Mouse (Mus musculus): ENCODE data around the gene Glycam1.

The Glycam1 gene

GRCm38 (mm10) chr15:103523156-103523555, 41.7 kb downstream of the Glycam1 start:
- in situ Hi-C loops (cut with MboI; ENCODE audit: low pct_unique_long_range_greater_than_20kb in 1 of 2, low sequenced_read_pairs in 2 of 2, unreplicated experiment in 1 of 2): no loop called here

- in situ Hi-C loops (cut with MboI; ENCODE audit: low pct_unique_long_range_greater_than_20kb in 1 of 2, low sequenced_read_pairs in 2 of 2, unreplicated experiment in 1 of 2): no loop called here
Measured at GRCm38 (mm10) chr15:103522458-103523099, 42.3 kb downstream of the Glycam1 start.

GRCm38 (mm10) chr15:103519386-103520378, 45.2 kb downstream of the Glycam1 start:
- in situ Hi-C loops (cut with MboI; ENCODE audit: low pct_unique_long_range_greater_than_20kb in 1 of 2, low sequenced_read_pairs in 2 of 2, unreplicated experiment in 1 of 2): no loop called here

- in situ Hi-C loops (cut with MboI; ENCODE audit: low pct_unique_long_range_greater_than_20kb in 1 of 2, low sequenced_read_pairs in 2 of 2, unreplicated experiment in 1 of 2): no loop called here
Measured at GRCm38 (mm10) chr15:103518600-103519385, 46.1 kb downstream of the Glycam1 start.

GRCm38 (mm10) chr15:103514914-103515313, 50.0 kb downstream of the Glycam1 start:
- in situ Hi-C loops (cut with MboI; ENCODE audit: low pct_unique_long_range_greater_than_20kb in 1 of 2, low sequenced_read_pairs in 2 of 2, unreplicated experiment in 1 of 2): no loop called here

GRCm38 (mm10) chr15:103514119-103514518, 50.8 kb downstream of the Glycam1 start:
- in situ Hi-C loops (cut with MboI; ENCODE audit: low pct_unique_long_range_greater_than_20kb in 1 of 2, low sequenced_read_pairs in 2 of 2, unreplicated experiment in 1 of 2): no loop called here

GRCm38 (mm10) chr15:103513621-103514031, 51.3 kb downstream of the Glycam1 start:
- in situ Hi-C loops (cut with MboI; ENCODE audit: low pct_unique_long_range_greater_than_20kb in 1 of 2, low sequenced_read_pairs in 2 of 2, unreplicated experiment in 1 of 2): no loop called here
